Mouse (Mus musculus) layer of hippocampus, adult 2 months (tissue): ENCODE measurements at regions not wholly inside any gene's neighbourhood (a gene's known extent, or its start where the extent isn't known, plus 50 kb on each side); places are given as distances from the start of the nearest gene placed in this dataset.

Experiments
- DNase-seq, 2 experiments: peaks; one replicate each; pipeline ENCODE4 v3.0.0; 2022; ENCODE audit warnings: low spot score in 2 of 2
- H3K27ac ChIP-seq: fragments of 200-600 bp; 2 replicates; pipeline ENCODE4 v1.8.1; 2022
- H3K4me3 ChIP-seq: fragments of 200-600 bp; 2 replicates; pipeline ENCODE4 v1.8.1; 2022; ENCODE audit warnings: mild to moderate bottlenecking
- CTCF ChIP-seq: fragments of 200-600 bp; conservative IDR thresholded peaks from 2 replicates; pipeline ENCODE4 v1.8.1; 2022; ENCODE audit warnings: antibody characterized with exemption, mild to moderate bottlenecking, moderate library complexity

GRCm38 (mm10) chrX:11859396-11859795 is 300.8 kb downstream of the Bcor start:
- TF ChIP-seq CTCF, result peak; percentile 65
- Histone ChIP-seq H3K27ac (no peak overlapping the region), H3K4me3 (no peak overlapping the region)
- peak in 1 of 2 experiments; percentile 11 for DNase-seq

GRCm38 (mm10) chrX:11861119-11861708 is 298.9 kb downstream of the Bcor start:
- Histone ChIP-seq H3K27ac (no peak overlapping the region), H3K4me3 (no peak overlapping the region)
- DNase-seq, result no peak
- TF ChIP-seq CTCF, result no peak

GRCm38 (mm10) chrX:11861892-11862291 is 298.3 kb downstream of the Bcor start:
- TF ChIP-seq CTCF, result no peak
- DNase-seq, result no peak
- no peak overlapping the region for H3K27ac ChIP-seq

GRCm38 (mm10) chrX:11863106-11863505 is 297.0 kb downstream of the Bcor start:
- TF ChIP-seq CTCF, result no peak
- H3K27ac ChIP-seq, result no peak overlapping the region
- H3K4me3 ChIP-seq, result no peak overlapping the region
- no peak for DNase-seq

More at GRCm38 (mm10) chrX:11861892-11862291, 298.3 kb downstream of the Bcor start:
- no peak overlapping the region for H3K4me3 ChIP-seq

- Histone ChIP-seq H3K27ac (no peak overlapping the region), H3K4me3 (no peak overlapping the region)
- no peak for TF ChIP-seq CTCF
- DNase-seq, result no peak
Measured at GRCm38 (mm10) chrX:11873913-11874312, 286.2 kb downstream of the Bcor start.

GRCm38 (mm10) chrX:11876636-11877035 is 283.5 kb downstream of the Bcor start:
- H3K27ac ChIP-seq, result no peak overlapping the region
- no peak for DNase-seq
- H3K4me3 ChIP-seq, result no peak overlapping the region
- TF ChIP-seq CTCF, result no peak

GRCm38 (mm10) chrX:11878028-11878427 is 282.1 kb downstream of the Bcor start:
- H3K4me3 ChIP-seq, result no peak overlapping the region
- H3K27ac ChIP-seq, result no peak overlapping the region
- no peak for TF ChIP-seq CTCF
- DNase-seq, result no peak

GRCm38 (mm10) chrX:11880972-11881371 is 279.2 kb downstream of the Bcor start:
- no peak for DNase-seq
- TF ChIP-seq CTCF, result no peak
- no peak overlapping the region for H3K4me3 ChIP-seq
- no peak overlapping the region for H3K27ac ChIP-seq

GRCm38 (mm10) chrX:11883738-11884716 is 276.1 kb downstream of the Bcor start:
- no peak for DNase-seq
- TF ChIP-seq CTCF, result no peak
- H3K27ac ChIP-seq, result no peak overlapping the region
- no peak overlapping the region for H3K4me3 ChIP-seq

- no peak for DNase-seq
- no peak overlapping the region for H3K4me3 ChIP-seq
- no peak overlapping the region for H3K27ac ChIP-seq
- no peak for TF ChIP-seq CTCF
Measured at GRCm38 (mm10) chrX:11892396-11892795, 267.8 kb downstream of the Bcor start.

- DNase-seq, result no peak
- H3K27ac ChIP-seq, result no peak overlapping the region
- no peak for TF ChIP-seq CTCF
- no peak overlapping the region for H3K4me3 ChIP-seq
Measured at GRCm38 (mm10) chrX:11893606-11894279, 266.4 kb downstream of the Bcor start.

GRCm38 (mm10) chrX:11894280-11894662 is 265.9 kb downstream of the Bcor start:
- no peak overlapping the region for H3K4me3 ChIP-seq
- TF ChIP-seq CTCF, result no peak
- H3K27ac ChIP-seq, result no peak overlapping the region
- DNase-seq, result no peak

- Histone ChIP-seq H3K27ac (no peak overlapping the region), H3K4me3 (no peak overlapping the region)
- no peak for TF ChIP-seq CTCF
- no peak for DNase-seq
Measured at GRCm38 (mm10) chrX:11895396-11895795, 264.8 kb downstream of the Bcor start.
